Mouse (Mus musculus) liver, adult 2 months (tissue): Measurements from ENCODE around the gene Fam243.

ENCODE experiments used
- CTCF ChIP-seq: fragments of 200-500 bp; IDR thresholded peaks from 2 replicates; pipeline ENCODE4 v1.5.1; 2011; ENCODE audit warnings: low read depth, low read length, control low read depth
- POLR2A ChIP-seq: fragments of 200-500 bp; IDR thresholded peaks from 2 replicates; pipeline ENCODE4 v1.6.1; 2011; ENCODE audit warnings: low read length, control low read depth; ENCODE audit not compliant: insufficient read depth; ENCODE audit errors: extremely low read depth

DNA sequence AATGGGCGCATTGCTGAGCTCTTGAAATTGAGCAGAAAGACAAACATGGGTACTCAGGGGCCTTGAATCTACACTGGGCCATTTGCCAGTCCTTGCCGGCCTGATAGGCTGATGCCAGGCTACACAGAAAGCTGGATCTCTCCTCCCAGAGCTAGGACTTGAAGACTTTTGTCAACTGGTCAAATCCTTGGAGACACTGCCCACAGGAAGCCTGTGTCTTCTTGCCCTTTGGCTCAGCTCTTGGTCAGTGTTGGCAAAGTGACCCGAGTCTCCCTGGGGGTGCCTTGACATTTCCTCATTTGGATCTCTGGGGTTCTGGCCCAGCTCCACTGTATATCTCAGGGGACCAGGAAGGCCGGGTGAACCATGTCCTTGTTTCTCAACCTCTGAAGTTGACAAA lies 45.7 kb downstream of the Fam243 start:
- TF ChIP-seq CTCF (no peak), POLR2A (no peak)
